Mouse (Mus musculus): ENCODE results near the gene Slc19a2. TPM values are rescaled to one million over a fixed set of nuclear protein-coding genes. Genes with fewer than 3 reads are reported as not detected.

Gene Slc19a2
- polyA plus RNA-seq, 1 experiment from 2014 or later = 15.5 TPM

DNA sequence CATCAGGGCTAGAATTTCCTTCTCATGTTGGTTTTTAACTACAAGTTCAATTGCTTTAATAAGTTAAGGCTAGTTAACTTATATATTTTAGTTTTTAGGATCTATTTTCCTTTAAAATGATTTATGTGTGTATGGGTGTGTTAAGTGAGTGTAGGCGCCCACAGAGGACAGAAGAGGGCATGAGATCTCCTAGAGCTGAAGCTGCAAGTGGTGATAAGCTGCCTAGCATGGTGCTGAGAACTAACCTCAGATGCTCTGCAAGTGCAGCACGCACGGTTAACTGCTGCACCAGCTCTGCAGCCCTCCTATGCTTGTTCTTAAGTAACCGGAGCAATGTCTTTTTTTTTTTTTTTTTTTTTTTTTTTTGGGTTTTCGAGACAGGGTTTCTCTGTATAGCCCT, 47.6 kb downstream of the Slc19a2 start:
- Histone ChIP-seq H3K9ac (no peak overlapping the region), H3K4me1 (no peaks in the 10 kb centered on the region), H3K27ac (no peak overlapping the region), H3K4me3 (replicated peaks) (no peak overlapping the region), H3K9me3 (no peaks in the 10 kb centered on the region), H3K4me2 (no peak overlapping the region), H3K27me3 (replicated peaks) (no peaks in the 10 kb centered on the region), H3K36me3 (peaks cover 46% of the 10 kb centered on the region)
- no peak for ATAC-seq (ENCODE audit: insufficient read depth, low FRiP score, low read depth)
- WGBS = 94% methylated on average over 4 of the region's 5 CpGs

DNA sequence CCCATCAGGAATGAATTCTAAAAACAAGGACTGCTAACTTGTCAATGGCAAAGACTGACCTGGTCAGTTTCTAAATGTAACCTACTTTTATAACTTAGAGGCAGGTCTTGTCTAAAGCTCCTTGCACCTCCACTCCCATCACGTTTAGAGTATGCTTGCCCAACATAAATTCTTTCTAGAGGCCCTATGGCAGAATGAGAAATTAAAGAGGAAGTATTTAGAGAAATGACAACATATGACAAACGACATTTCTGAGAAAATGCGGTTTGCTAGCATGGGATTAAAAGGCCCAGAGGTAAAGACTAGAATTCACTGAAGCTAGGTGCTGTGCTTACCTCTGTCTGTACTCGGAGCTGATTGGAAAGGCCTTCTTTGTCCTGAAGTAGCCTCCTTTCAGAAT, 53.1 kb downstream of the Slc19a2 start:
- no peak overlapping the region for H3K27ac ChIP-seq
- H3K9me3 ChIP-seq = no peaks in the 10 kb centered on the region
- peaks cover 27% of the 10 kb centered on the region for H3K36me3 ChIP-seq
- 75% methylated on average over 4 of the region's 4 CpGs for WGBS
- no peak overlapping the region for H3K4me2 ChIP-seq
- H3K4me1 ChIP-seq = 0 out of 2 replicates have a peak, but pooled peaks cover 3% of the 10 kb centered on the region
- H3K4me3 ChIP-seq (replicated peaks) = no peak overlapping the region
- no peaks in the 10 kb centered on the region for H3K27me3 ChIP-seq (replicated peaks)
- no peak overlapping the region for H3K9ac ChIP-seq
- ATAC-seq (ENCODE audit: insufficient read depth, low FRiP score, low read depth) = no peak

DNA sequence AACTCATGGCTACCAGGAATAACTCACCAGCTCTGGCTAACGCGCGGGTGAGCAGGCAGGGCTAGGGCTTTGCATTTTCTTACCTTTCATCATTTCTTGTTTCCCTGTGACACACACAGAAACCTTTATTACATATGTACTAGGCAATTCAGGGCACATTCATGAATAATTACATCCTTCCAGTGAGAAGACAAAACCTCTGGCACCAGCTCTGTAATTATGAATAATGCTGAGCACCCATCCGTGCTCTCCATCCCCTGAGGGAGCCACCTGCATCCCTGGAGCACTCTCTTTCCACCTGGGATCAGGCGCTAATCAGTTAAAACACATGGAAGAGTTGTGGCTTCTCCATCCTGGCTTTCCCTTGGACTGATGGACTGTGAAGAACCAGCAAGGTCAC, 55.0 kb downstream of the Slc19a2 start, which contains the start of gene Nme7:
Gene Nme7 (plus strand): TSS at position 301 of the 400 bp plus-strand sequence.
- ATAC-seq (ENCODE audit: insufficient read depth, low FRiP score, low read depth) = no peak
- H3K27ac ChIP-seq = no peak within 1 kb of the TSS
- H3K36me3 ChIP-seq = peaks cover 16% of the 10 kb centered on the region
- no peak within 1 kb of the TSS for H3K4me3 ChIP-seq (replicated peaks)
- H3K4me1 ChIP-seq = peaks cover 10% of the 10 kb centered on the region; the same call in 1 of the 2 replicates
- 86% methylated on average over 5 of the region's 5 CpGs for WGBS
- no peak within 1 kb of the TSS for H3K4me2 ChIP-seq
- no peaks in the 10 kb centered on the region for H3K27me3 ChIP-seq (replicated peaks)
- no peak within 1 kb of the TSS for H3K9ac ChIP-seq
- no peaks in the 10 kb centered on the region for H3K9me3 ChIP-seq

DNA sequence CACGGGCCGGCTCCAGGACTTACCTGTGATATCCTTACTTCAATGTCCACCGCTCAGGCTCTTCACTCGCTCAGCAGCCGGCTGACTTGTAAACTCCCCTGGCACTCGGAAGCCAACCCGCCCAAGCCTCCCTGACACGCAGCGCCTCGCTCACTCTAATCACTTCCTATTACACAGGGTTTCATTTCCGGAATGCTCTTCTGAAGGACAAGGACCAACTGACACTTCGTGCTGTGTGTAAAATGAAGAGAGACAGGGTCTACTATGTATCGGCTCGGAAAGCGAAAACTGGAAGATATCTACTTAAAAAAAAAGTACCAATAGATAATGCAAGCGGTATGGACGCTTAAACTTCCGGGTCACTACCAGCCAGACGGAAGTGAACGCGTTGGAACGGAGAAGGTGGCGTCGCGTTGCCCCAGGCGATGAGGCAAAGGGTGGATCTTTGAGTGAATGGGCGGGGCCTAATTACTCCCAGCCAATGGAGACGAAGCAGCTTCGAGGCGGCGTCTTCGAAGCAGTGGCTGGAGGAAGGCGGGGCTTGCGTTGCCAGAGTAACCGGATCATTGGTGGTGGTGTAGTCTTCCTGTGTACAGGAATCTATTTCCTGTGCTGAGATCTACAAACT, 58.4 kb downstream of the Slc19a2 start, which contains the start of gene Blzf1:
Gene Blzf1 (minus strand): TSS at position 366 of the 628 bp plus-strand sequence.
- Histone ChIP-seq H3K36me3 (0 out of 2 replicates have a peak, but pooled peaks cover under 1% of the 10 kb centered on the region), H3K4me3 (replicated peaks) (peak within 1 kb of the TSS; percentile 80), H3K27ac (peak within 1 kb of the TSS; percentile 79), H3K9me3 (no peaks in the 10 kb centered on the region), H3K9ac (peak within 1 kb of the TSS; percentile 66), H3K4me1 (peaks cover 10% of the 10 kb centered on the region; the same call in 1 of the 2 replicates), H3K4me2 (peak within 1 kb of the TSS; percentile 74), H3K27me3 (replicated peaks) (no peaks in the 10 kb centered on the region)
- ATAC-seq (ENCODE audit: insufficient read depth, low FRiP score, low read depth) = peak; percentile 99
- WGBS = under 1% methylated on average over 35 of the region's 35 CpGs

DNA sequence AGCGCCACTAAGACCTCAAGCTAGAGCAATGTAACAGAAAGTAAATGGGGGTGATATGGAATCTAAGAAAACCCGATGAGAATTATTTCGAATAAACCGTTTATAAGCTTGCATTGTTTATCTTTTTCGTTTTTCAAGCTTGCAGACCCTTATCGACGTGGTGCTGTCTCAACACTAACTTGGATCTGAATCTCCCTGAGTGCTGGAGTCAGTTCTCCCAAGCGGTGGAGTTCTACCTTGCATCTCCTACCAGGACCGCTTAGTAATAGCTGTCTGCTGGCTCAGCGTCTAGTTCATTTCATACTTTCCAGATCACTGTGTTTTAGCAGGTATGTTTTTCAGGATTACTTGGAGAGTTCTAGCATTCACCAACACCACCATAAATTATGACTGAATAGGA, 59.1 kb downstream of the Slc19a2 start:
- WGBS = 7% methylated on average over 10 of the region's 10 CpGs
- Histone ChIP-seq H3K9me3 (no peaks in the 10 kb centered on the region), H3K4me1 (peaks cover 10% of the 10 kb centered on the region; the same call in 1 of the 2 replicates), H3K4me3 (replicated peaks) (peak overlapping the region; percentile 80), H3K4me2 (peak overlapping the region; percentile 74), H3K36me3 (0 out of 2 replicates have a peak, but pooled peaks cover 8% of the 10 kb centered on the region), H3K9ac (no peak overlapping the region; the same call in 1 of the 2 replicates), H3K27ac (peak overlapping the region; percentile 26; the same call in 1 of the 2 replicates), H3K27me3 (replicated peaks) (no peaks in the 10 kb centered on the region)
- no peak for ATAC-seq (ENCODE audit: insufficient read depth, low FRiP score, low read depth)

DNA sequence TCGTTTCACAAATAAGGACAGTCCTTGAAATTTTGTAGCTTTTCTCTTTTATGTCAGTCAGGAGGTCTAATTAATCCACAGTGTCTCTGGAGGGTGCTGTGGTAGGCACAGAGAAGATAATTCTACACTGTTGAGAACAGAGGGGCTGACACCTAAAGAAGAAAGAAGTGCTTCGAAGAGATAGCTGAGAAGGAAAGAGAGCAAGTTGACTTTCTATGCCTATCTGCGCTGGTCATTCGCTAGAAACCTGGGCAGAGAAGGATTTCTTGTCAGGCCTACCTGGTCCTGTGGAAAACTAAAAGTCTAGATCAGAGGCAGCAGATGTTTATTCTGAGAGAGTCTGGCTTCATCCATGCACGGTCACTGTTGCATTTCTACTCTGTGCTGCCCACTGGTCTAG, 65.2 kb downstream of the Slc19a2 start:
- no peak overlapping the region for H3K4me3 ChIP-seq (replicated peaks)
- no peak overlapping the region for H3K27ac ChIP-seq
- no peaks in the 10 kb centered on the region for H3K9me3 ChIP-seq
- WGBS = 93% methylated on average over 5 of the region's 5 CpGs
- 0 out of 2 replicates have a peak, but pooled peaks cover 8% of the 10 kb centered on the region for H3K36me3 ChIP-seq
- no peak overlapping the region for H3K9ac ChIP-seq
- no peaks in the 10 kb centered on the region for H3K4me1 ChIP-seq
- ATAC-seq (ENCODE audit: insufficient read depth, low FRiP score, low read depth) = no peak
- H3K4me2 ChIP-seq = no peak overlapping the region
- no peaks in the 10 kb centered on the region for H3K27me3 ChIP-seq (replicated peaks)

Other genes starting within 250 kb of the Slc19a2 start
- gene Sele, start 200.8 kb upstream of the Slc19a2 start, polyA plus RNA-seq (2015; fragmentation: Nextera tagmentation; extraction: Ambion mirVana) = 0.04 TPM in 1 of 2 replicates, not detected in the other
- gene Sell, start 187.1 kb upstream of the Slc19a2 start, polyA plus RNA-seq (2015; fragmentation: Nextera tagmentation; extraction: Ambion mirVana) = 3.5 and 4.3 TPM in 2 replicates
- 0.18 and 0.58 TPM in 2 replicates for gene Selp, start 133.8 kb upstream of the Slc19a2 start, polyA plus RNA-seq (2015; fragmentation: Nextera tagmentation; extraction: Ambion mirVana)
- gene F5, start 97.2 kb upstream of the Slc19a2 start, polyA plus RNA-seq (2015; fragmentation: Nextera tagmentation; extraction: Ambion mirVana) = 1.0 and 1.1 TPM in 2 replicates
- gene Ccdc181, start 26.5 kb downstream of the Slc19a2 start, polyA plus RNA-seq (2015; fragmentation: Nextera tagmentation; extraction: Ambion mirVana) = 9.4 and 10.7 TPM in 2 replicates
- gene Nme7, start 55.1 kb downstream of the Slc19a2 start, polyA plus RNA-seq (2015; fragmentation: Nextera tagmentation; extraction: Ambion mirVana) = 31.2 and 38.9 TPM in 2 replicates
- gene Blzf1, start 58.4 kb downstream of the Slc19a2 start, polyA plus RNA-seq (2015; fragmentation: Nextera tagmentation; extraction: Ambion mirVana) = 28.4 and 29.3 TPM in 2 replicates
- gene Atp1b1, start 209.3 kb downstream of the Slc19a2 start, polyA plus RNA-seq (2015; fragmentation: Nextera tagmentation; extraction: Ambion mirVana) = 143 and 162 TPM in 2 replicates